In the genomic region with DNA sequence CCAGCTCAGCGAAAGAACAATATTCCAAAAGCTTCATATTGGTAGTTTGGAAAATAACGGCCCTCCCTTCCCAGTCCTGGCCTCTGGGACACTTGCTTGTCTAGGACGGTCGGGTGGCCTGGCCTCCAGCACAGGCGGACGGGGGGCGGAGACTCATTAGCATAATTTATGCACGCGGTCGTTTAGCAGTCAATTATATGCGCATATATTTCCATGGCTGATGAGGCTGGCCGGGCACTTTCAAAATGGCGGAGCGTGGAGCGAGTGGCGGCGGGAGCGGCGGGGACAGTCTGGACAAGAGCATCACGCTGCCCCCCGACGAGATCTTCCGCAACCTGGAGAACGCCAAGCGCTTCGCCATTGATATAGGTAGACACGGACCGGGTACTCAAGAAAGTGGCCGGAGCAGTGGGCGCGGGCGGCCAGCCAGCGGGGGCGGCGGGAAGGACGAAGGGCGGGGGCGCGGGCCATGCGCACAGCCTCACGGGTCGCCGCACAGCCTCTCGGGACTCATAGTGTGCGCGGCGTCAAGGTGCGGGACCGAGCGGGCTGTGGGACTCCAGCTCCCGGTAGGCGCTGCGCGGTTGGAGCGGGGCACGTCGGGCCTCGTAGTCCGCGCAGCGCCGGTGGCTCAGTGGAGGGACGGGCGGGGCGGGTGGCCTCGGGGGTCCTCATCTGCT, we compare ENCODE assay signal across 8 mouse cellular contexts. TPM values are rescaled to one million over a fixed set of nuclear protein-coding genes. Genes with fewer than 3 reads are reported as not detected.
DNase-seq lines count a peak whose midpoint lies in the region; ATAC-seq and TF ChIP-seq lines count a peak whose summit lies in the region.

A gene (plus strand): TSS at position 223 of the 680 bp plus-strand sequence.

- H3K4me3 ChIP-seq in hindbrain, embryonic 10.5 days = peak within 1 kb of the TSS; percentile 91
- H3K4me3 ChIP-seq in lung, embryonic 16.5 days (ENCODE audit: low read length) = peak within 1 kb of the TSS; percentile 73
- H3K4me3 ChIP-seq in thymus, adult 2 months (ENCODE audit: control insufficient read depth, insufficient read depth, low read length) = peak within 1 kb of the TSS; percentile 69

- peak within 1 kb of the TSS; percentile 97 for H3K27ac ChIP-seq in hindbrain, embryonic 10.5 days
- peak within 1 kb of the TSS; percentile 83 for H3K27ac ChIP-seq in lung, embryonic 16.5 days (ENCODE audit: low read length)
- H3K27ac ChIP-seq in thymus, adult 2 months (ENCODE audit: control insufficient read depth, insufficient read depth, low read length) = peak within 1 kb of the TSS; percentile 46

- ATAC-seq in lung, embryonic 16.5 days (ENCODE audit: low read depth) = peak; percentile 95

- H3K4me2 ChIP-seq in lung, embryonic 16.5 days (ENCODE audit: low read depth, low read length) = peak within 1 kb of the TSS; percentile 73

- peaks cover 76% of the 10 kb centered on the region for H3K4me1 ChIP-seq in hindbrain, embryonic 10.5 days (replicated peaks)
- peaks cover 33% of the 10 kb centered on the region for H3K4me1 ChIP-seq in lung, embryonic 16.5 days (replicated peaks; ENCODE audit: control insufficient read depth, insufficient read depth, low read length)
- peaks cover 52% of the 10 kb centered on the region for H3K4me1 ChIP-seq in thymus, adult 2 months (replicated peaks; ENCODE audit: control insufficient read depth, insufficient read depth, low read length)

- no peaks in the 10 kb centered on the region for H3K9me3 ChIP-seq in hindbrain, embryonic 10.5 days
- H3K9me3 ChIP-seq in lung, embryonic 16.5 days (ENCODE audit: control insufficient read depth, low read length) = no peaks in the 10 kb centered on the region

- peak within 1 kb of the TSS; percentile 85 for H3K9ac ChIP-seq in lung, embryonic 16.5 days (ENCODE audit: low read length)

- peak; percentile 95 for DNase-seq in MN1 (ENCODE audit: low spot score)
- DNase-seq in cerebellum, adult 9-10 months = peak; percentile 95
- peak; percentile 85 to 92 for DNase-seq in frontal cortex, adult 2 months (ENCODE audit: extremely low spot score in 1 of 2, low spot score in 1 of 2)
- DNase-seq in hindbrain, embryonic 10.5 days (ENCODE audit: low spot score) = peak; percentile 94
- DNase-seq in layer of hippocampus, adult 9-11 months = peak; percentile 93
- peak; percentile 83 for DNase-seq in ovary, adult 18-20 months (ENCODE audit: low spot score)
- peak; percentile 86 for DNase-seq in thymus, adult 2 months

- no peak for TF ChIP-seq CTCF in thymus, adult 2 months (IDR thresholded peaks at IDR 0.05; ENCODE audit: borderline replicate concordance, control insufficient read depth, extremely low read depth, insufficient read depth, low read length, poor library complexity)

- peaks cover 49% of the 10 kb centered on the region for H3K36me3 ChIP-seq in hindbrain, embryonic 10.5 days
- H3K36me3 ChIP-seq in lung, embryonic 16.5 days (ENCODE audit: control insufficient read depth, insufficient read depth, low read length) = peaks cover 2% of the 10 kb centered on the region; the same call in 1 of the 2 replicates
- H3K36me3 ChIP-seq in thymus, adult 2 months (ENCODE audit: control insufficient read depth, insufficient read depth, low read length) = no peaks in the 10 kb centered on the region; the same call in 1 of the 2 replicates

- TF ChIP-seq POLR2A in thymus, adult 2 months (IDR thresholded peaks at IDR 0.05; ENCODE audit: control insufficient read depth, extremely low read depth, insufficient read depth, low read length, poor library complexity) = peak; percentile 80; the same call in 1 of the 2 replicates

- H3K27me3 ChIP-seq in hindbrain, embryonic 10.5 days (ENCODE audit: insufficient read depth, poor library complexity, severe bottlenecking) = peaks cover 45% of the 10 kb centered on the region
- peaks cover 42% of the 10 kb centered on the region for H3K27me3 ChIP-seq in lung, embryonic 16.5 days (ENCODE audit: control insufficient read depth, insufficient read depth, low read depth, low read length)
- H3K27me3 ChIP-seq in thymus, adult 2 months (ENCODE audit: control insufficient read depth, insufficient read depth, low read length) = no peaks in the 10 kb centered on the region; the same call in 1 of the 2 replicates

- under 1% methylated on average over 66 of the region's 66 CpGs for WGBS in hindbrain, embryonic 10.5 days
- under 1% methylated on average over 57 of the region's 66 CpGs for WGBS in lung, embryonic 16.5 days
- WGBS in thymus, adult 2 months = under 1% methylated on average over 64 of the region's 66 CpGs

RNA-seq across cellular contexts. Expression of the gene that starts here (rescaled TPM):
- 73.0 and 76.7 TPM in 2 replicates for polyA plus RNA-seq in frontal cortex, adult 2 months (2012; rRNA removed)
- 39.9 and 46.5 TPM in 2 replicates for polyA plus RNA-seq in hindbrain, embryonic 10.5 days (2016; fragmentation: Nextera tagmentation; extraction: Ambion mirVana)
- 47.3 and 48.4 TPM in 2 replicates for polyA plus RNA-seq in lung, embryonic 16.5 days (2015; fragmentation: Nextera tagmentation; extraction: Ambion mirVana)
- polyA plus RNA-seq in thymus, adult 2 months (2012; rRNA removed) = 121 and 155 TPM in 2 replicates

Comparison
In these comparisons a context has a peak if more than half of its experiments do, and no peak if none do; other contexts are left out.
1. Peak in every context shown above with its lines: DNase-seq, ATAC-seq, H3K4me3 ChIP-seq and H3K27ac ChIP-seq.
2. H3K27ac ChIP-seq: peak in every context shown above with its lines; median percentile 97 in hindbrain, embryonic 10.5 days; 83 in lung, embryonic 16.5 days; 46 in thymus, adult 2 months.